Mouse (Mus musculus): ENCODE results near the gene Lrrn2.

DNA sequence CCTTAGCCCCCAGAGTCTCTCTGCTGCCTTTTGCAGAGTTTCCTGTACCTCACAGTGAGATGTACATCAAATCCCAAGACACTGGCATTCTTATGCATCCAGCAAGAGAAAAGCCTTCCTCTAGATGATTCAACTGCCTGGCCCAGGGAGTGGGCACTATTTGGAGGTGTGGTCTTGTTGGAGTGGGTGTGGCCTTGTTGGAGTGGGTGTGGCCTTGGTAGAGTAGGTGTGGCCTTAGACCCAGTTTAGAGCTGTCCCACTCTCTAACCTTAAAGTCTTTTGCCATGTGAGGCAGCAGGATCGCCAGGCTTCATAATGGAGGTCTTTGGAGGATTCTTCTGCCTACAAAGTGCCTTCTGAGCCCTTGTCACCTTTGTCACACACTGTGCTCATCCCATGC lies 29.9 kb downstream of the Lrrn2 start:
- TF ChIP-seq POLR2A (IDR thresholded peaks at IDR 0.05; ENCODE audit: low read depth, low read length), result no peak
- TF ChIP-seq CTCF (IDR thresholded peaks at IDR 0.05; ENCODE audit: borderline replicate concordance, insufficient read depth, low read length), result no peak
